ENCODE assay signal across 21 mouse cellular contexts in the genomic region with DNA sequence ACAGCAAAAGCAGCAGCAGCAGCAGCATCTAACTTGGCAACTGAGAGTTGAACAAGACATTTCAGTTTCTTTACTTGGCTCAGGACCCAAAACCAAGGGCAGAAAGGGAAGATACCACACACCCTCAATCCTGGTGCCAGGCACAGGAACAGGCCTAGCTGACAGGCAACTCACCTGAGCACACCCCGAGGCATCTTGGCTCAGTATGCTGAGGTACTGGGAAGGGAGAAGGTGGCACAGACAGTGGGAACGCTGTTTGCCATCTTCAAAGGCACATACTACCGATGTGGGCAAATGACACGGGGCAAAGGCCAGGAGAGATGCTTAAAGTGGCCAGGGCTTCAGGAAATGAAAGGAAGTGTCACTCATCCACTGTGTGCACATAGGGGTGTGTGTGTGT.
DNase-seq lines count a peak whose midpoint lies in the region; ATAC-seq and TF ChIP-seq lines count a peak whose summit lies in the region.
"Had no signal": no experiment of that assay in that cellular context is flagged by ENCODE, and none has a peak within 500 bp of the region (broad histone marks: within the 10 kb centered on the region; RNA-seq: fewer than 3 reads in every experiment).

No protein-coding gene starts in this region.

- H3K27me3 ChIP-seq in forebrain, embryonic 15.5 days = no peaks in the 10 kb centered on the region
- H3K27me3 ChIP-seq in forebrain, embryonic 11.5 days (ENCODE audit: control insufficient read depth, insufficient read depth, low read length) = no peaks in the 10 kb centered on the region
- peaks cover 7% of the 10 kb centered on the region for H3K27me3 ChIP-seq in midbrain, embryonic 11.5 days (ENCODE audit: control insufficient read depth, insufficient read depth, low read length)
- no peaks in the 10 kb centered on the region for H3K27me3 ChIP-seq in midbrain, postnatal 0 days (ENCODE audit: insufficient read depth, low read length)
- H3K27me3 ChIP-seq: embryonic facial prominence, embryonic 12.5 days; forebrain, embryonic 12.5 days; hindbrain, embryonic 12.5 days; intestine, embryonic 15.5 days had no signal

- TF ChIP-seq CTCF in midbrain, postnatal 0 days (IDR thresholded peaks at IDR 0.05) = no peak

- H3K9ac ChIP-seq in forebrain, embryonic 15.5 days (replicated peaks) = no peak overlapping the region
- H3K9ac ChIP-seq in forebrain, embryonic 11.5 days (ENCODE audit: low read length) = no peak overlapping the region
- H3K9ac ChIP-seq in midbrain, embryonic 11.5 days (ENCODE audit: low read length) = no peak overlapping the region
- H3K9ac ChIP-seq in midbrain, postnatal 0 days (replicated peaks; ENCODE audit: low read length, poor library complexity, severe bottlenecking) = no peak overlapping the region
- H3K9ac ChIP-seq: embryonic facial prominence, embryonic 12.5 days; forebrain, embryonic 12.5 days; hindbrain, embryonic 12.5 days; intestine, embryonic 15.5 days had no signal

- WGBS in forebrain, embryonic 15.5 days = 58% methylated on average over 4 of the region's 4 CpGs
- WGBS in forebrain, embryonic 11.5 days = 86% methylated on average over 4 of the region's 4 CpGs
- WGBS in midbrain, embryonic 11.5 days = 83% methylated on average over 4 of the region's 4 CpGs
- WGBS in midbrain, postnatal 0 days = 66% methylated on average over 4 of the region's 4 CpGs
- 86% methylated on average over 2 of the region's 4 CpGs for WGBS in macrophage (ENCODE audit: missing documents)

- peaks cover 96% of the 10 kb centered on the region for H3K79me2 ChIP-seq in macrophage (ENCODE audit: inconsistent target)

- H3K4me1 ChIP-seq in forebrain, embryonic 15.5 days = peaks cover 92% of the 10 kb centered on the region
- H3K4me1 ChIP-seq in forebrain, embryonic 11.5 days (replicated peaks; ENCODE audit: control insufficient read depth, insufficient read depth, low read length) = peaks cover 53% of the 10 kb centered on the region
- peaks cover 48% of the 10 kb centered on the region for H3K4me1 ChIP-seq in midbrain, embryonic 11.5 days (ENCODE audit: control insufficient read depth, insufficient read depth, low read length)
- peaks cover 44% of the 10 kb centered on the region for H3K4me1 ChIP-seq in midbrain, postnatal 0 days (ENCODE audit: insufficient read depth, low read length)

- DNase-seq in cerebellum, adult 11-12 months = peak; percentile 56
- no peak for DNase-seq in cerebellum, adult 11 months
- DNase-seq in forebrain, embryonic 11.5 days (ENCODE audit: low spot score) = no peak
- DNase-seq in midbrain, embryonic 11.5 days (ENCODE audit: low spot score, missing footprints) = peak; percentile 75
- DNase-seq in midbrain, postnatal 0 days (ENCODE audit: low spot score) = no peak
- no peak for DNase-seq in frontal cortex, adult 2 months (ENCODE audit: extremely low spot score in 1 of 2, low spot score in 1 of 2)
- DNase-seq: adrenal gland, adult 8-10 months; adrenal gland, postnatal 36 days; B cell, adult 2 months; cerebellum, postnatal 14 days; gastrocnemius, postnatal 10 days; heart, postnatal 10 days; heart, postnatal 4 days had no signal

- H3K4me3 ChIP-seq in forebrain, embryonic 15.5 days = no peak overlapping the region
- H3K4me3 ChIP-seq in forebrain, embryonic 11.5 days (ENCODE audit: low read depth, low read length) = no peak overlapping the region
- no peak overlapping the region for H3K4me3 ChIP-seq in midbrain, embryonic 11.5 days (ENCODE audit: low read depth, low read length)
- no peak overlapping the region for H3K4me3 ChIP-seq in midbrain, postnatal 0 days (ENCODE audit: low read depth, low read length)
- no peak overlapping the region for H3K4me3 ChIP-seq in macrophage (ENCODE audit: inconsistent target)
- H3K4me3 ChIP-seq: embryonic facial prominence, embryonic 12.5 days; forebrain, embryonic 12.5 days; hindbrain, embryonic 12.5 days; intestine, embryonic 15.5 days had no signal

- no peak overlapping the region for H3K4me2 ChIP-seq in forebrain, embryonic 15.5 days (replicated peaks)
- no peak overlapping the region for H3K4me2 ChIP-seq in forebrain, embryonic 11.5 days (ENCODE audit: low read depth, low read length, severe bottlenecking)
- no peak overlapping the region for H3K4me2 ChIP-seq in midbrain, embryonic 11.5 days
- H3K4me2 ChIP-seq in midbrain, postnatal 0 days (ENCODE audit: low read depth, low read length, poor library complexity, severe bottlenecking) = no peak overlapping the region
- H3K4me2 ChIP-seq: embryonic facial prominence, embryonic 12.5 days; forebrain, embryonic 12.5 days; hindbrain, embryonic 12.5 days; intestine, embryonic 15.5 days had no signal

- no peaks in the 10 kb centered on the region for H3K36me3 ChIP-seq in forebrain, embryonic 15.5 days
- H3K36me3 ChIP-seq in forebrain, embryonic 11.5 days (ENCODE audit: control insufficient read depth, insufficient read depth, low read length) = no peaks in the 10 kb centered on the region
- no peaks in the 10 kb centered on the region for H3K36me3 ChIP-seq in midbrain, embryonic 11.5 days (ENCODE audit: control insufficient read depth, insufficient read depth, low read length)
- H3K36me3 ChIP-seq in midbrain, postnatal 0 days (ENCODE audit: insufficient read depth, low read length) = no peaks in the 10 kb centered on the region
- H3K36me3 ChIP-seq in macrophage (ENCODE audit: inconsistent target) = no peaks in the 10 kb centered on the region
- H3K36me3 ChIP-seq: embryonic facial prominence, embryonic 12.5 days; forebrain, embryonic 12.5 days; G1E; hindbrain, embryonic 12.5 days; intestine, embryonic 15.5 days had no signal

- peak overlapping the region; percentile 36; the same call in 1 of the 2 replicates for H3K27ac ChIP-seq in forebrain, embryonic 15.5 days (replicated peaks)
- no peak overlapping the region for H3K27ac ChIP-seq in forebrain, embryonic 11.5 days (ENCODE audit: low read depth, low read length)
- H3K27ac ChIP-seq in midbrain, embryonic 11.5 days (ENCODE audit: low read depth, low read length) = no peak overlapping the region
- H3K27ac ChIP-seq in midbrain, postnatal 0 days (ENCODE audit: low read depth, low read length) = no peak overlapping the region
- peak overlapping the region; percentile 89; the same call in 1 of the 2 replicates for H3K27ac ChIP-seq in macrophage
- H3K27ac ChIP-seq: embryonic facial prominence, embryonic 12.5 days; forebrain, embryonic 12.5 days; hindbrain, embryonic 12.5 days; intestine, embryonic 15.5 days had no signal

- no peak for ATAC-seq in forebrain, embryonic 15.5 days (replicated peaks)
- ATAC-seq in forebrain, embryonic 11.5 days (replicated peaks; ENCODE audit: low FRiP score) = no peak
- no peak for ATAC-seq in midbrain, embryonic 11.5 days (ENCODE audit: low FRiP score)
- no peak for ATAC-seq in midbrain, postnatal 0 days (ENCODE audit: low FRiP score)
- ATAC-seq: CD4-positive, CD25-positive, alpha-beta regulatory T cell, adult 4 months; intestine, embryonic 15.5 days had no signal

- H3K9me3 ChIP-seq in forebrain, embryonic 15.5 days = no peaks in the 10 kb centered on the region
- H3K9me3 ChIP-seq in forebrain, embryonic 11.5 days (ENCODE audit: control insufficient read depth, low read length) = no peaks in the 10 kb centered on the region
- no peaks in the 10 kb centered on the region for H3K9me3 ChIP-seq in midbrain, embryonic 11.5 days (ENCODE audit: control insufficient read depth, low read length)
- no peaks in the 10 kb centered on the region for H3K9me3 ChIP-seq in midbrain, postnatal 0 days (ENCODE audit: low read length)
- H3K9me3 ChIP-seq: embryonic facial prominence, embryonic 12.5 days; forebrain, embryonic 12.5 days; hindbrain, embryonic 12.5 days; intestine, embryonic 15.5 days had no signal

Comparison
In these comparisons a context has a peak if more than half of its experiments do, and no peak if none do; other contexts are left out.
1. DNase-seq: peak in cerebellum, adult 11-12 months (single experiment) and midbrain, embryonic 11.5 days (single experiment); none in cerebellum, adult 11 months (single experiment), forebrain, embryonic 11.5 days (single experiment), midbrain, postnatal 0 days (single experiment) and frontal cortex, adult 2 months (0 of 2).
2. H3K27ac ChIP-seq: peak in forebrain, embryonic 15.5 days (single experiment) and macrophage (single experiment); none in forebrain, embryonic 11.5 days (single experiment), midbrain, embryonic 11.5 days (single experiment) and midbrain, postnatal 0 days (single experiment).